Mouse (Mus musculus): Measurements from ENCODE around the gene Fscn2. TPM values are rescaled to one million over a fixed set of nuclear protein-coding genes. Genes with fewer than 3 reads are reported as not detected.

The Fscn2 gene
- polyA plus RNA-seq (2014; fragmentation: Illumina TruSeq; extraction: RNeasy Lipid Tissue Mini Kit (QIAGEN cat#74804); ENCODE audit: low read depth, low replicate concordance), result not detected

GRCm38 (mm10) chr11:120361295-120361694 is at the start of gene Fscn2:
TSS of gene Fscn2 (plus strand) at chr11:120361534.

GRCm38 (mm10) chr11:120347791-120348683 is 13.3 kb upstream of the Fscn2 start, which contains the start of gene Actg1:
TSS of gene Actg1 (minus strand) at chr11:120348542.

GRCm38 (mm10) chr11:120378611-120379540 is 17.5 kb downstream of the Fscn2 start, which contains the start of gene Faap100:
TSS of gene Faap100 (minus strand) at chr11:120378764.

Other genes with a start within 250 kb of the Fscn2 start
- 1.7 TPM for gene Slc38a10, start 210.2 kb upstream of the Fscn2 start, polyA plus RNA-seq (2014; fragmentation: Illumina TruSeq; extraction: RNeasy Lipid Tissue Mini Kit (QIAGEN cat#74804); ENCODE audit: low read depth, low replicate concordance)
- 1.1 TPM for gene Bahcc1, start 128.6 kb upstream of the Fscn2 start, polyA plus RNA-seq (2014; fragmentation: Illumina TruSeq; extraction: RNeasy Lipid Tissue Mini Kit (QIAGEN cat#74804); ENCODE audit: low read depth, low replicate concordance)
- gene Actg1, start 13.0 kb upstream of the Fscn2 start, polyA plus RNA-seq (2014; fragmentation: Illumina TruSeq; extraction: RNeasy Lipid Tissue Mini Kit (QIAGEN cat#74804); ENCODE audit: low read depth, low replicate concordance), result 656 TPM
- not detected for gene Faap100, start 17.2 kb downstream of the Fscn2 start, polyA plus RNA-seq (2014; fragmentation: Illumina TruSeq; extraction: RNeasy Lipid Tissue Mini Kit (QIAGEN cat#74804); ENCODE audit: low read depth, low replicate concordance)
- gene Nploc4, start 76.2 kb downstream of the Fscn2 start, polyA plus RNA-seq (2014; fragmentation: Illumina TruSeq; extraction: RNeasy Lipid Tissue Mini Kit (QIAGEN cat#74804); ENCODE audit: low read depth, low replicate concordance), result 13.1 TPM
- not detected for gene Tspan10, start 81.1 kb downstream of the Fscn2 start, polyA plus RNA-seq (2014; fragmentation: Illumina TruSeq; extraction: RNeasy Lipid Tissue Mini Kit (QIAGEN cat#74804); ENCODE audit: low read depth, low replicate concordance)
- not detected for gene Pde6g, start 92.0 kb downstream of the Fscn2 start, polyA plus RNA-seq (2014; fragmentation: Illumina TruSeq; extraction: RNeasy Lipid Tissue Mini Kit (QIAGEN cat#74804); ENCODE audit: low read depth, low replicate concordance)
- not detected for gene Oxld1, start 96.5 kb downstream of the Fscn2 start, polyA plus RNA-seq (2014; fragmentation: Illumina TruSeq; extraction: RNeasy Lipid Tissue Mini Kit (QIAGEN cat#74804); ENCODE audit: low read depth, low replicate concordance)
- gene Ccdc137, start 96.6 kb downstream of the Fscn2 start, polyA plus RNA-seq (2014; fragmentation: Illumina TruSeq; extraction: RNeasy Lipid Tissue Mini Kit (QIAGEN cat#74804); ENCODE audit: low read depth, low replicate concordance), result 12.8 TPM
- 9.9 TPM for gene Arl16, start 106.1 kb downstream of the Fscn2 start, polyA plus RNA-seq (2014; fragmentation: Illumina TruSeq; extraction: RNeasy Lipid Tissue Mini Kit (QIAGEN cat#74804); ENCODE audit: low read depth, low replicate concordance)
- gene Mrpl12, start 123.1 kb downstream of the Fscn2 start, polyA plus RNA-seq (2014; fragmentation: Illumina TruSeq; extraction: RNeasy Lipid Tissue Mini Kit (QIAGEN cat#74804); ENCODE audit: low read depth, low replicate concordance), result 6.1 TPM
- 2.5 TPM for gene Slc25a10, start 130.3 kb downstream of the Fscn2 start, polyA plus RNA-seq (2014; fragmentation: Illumina TruSeq; extraction: RNeasy Lipid Tissue Mini Kit (QIAGEN cat#74804); ENCODE audit: low read depth, low replicate concordance)
- gene Gcgr, start 169.2 kb downstream of the Fscn2 start, polyA plus RNA-seq (2014; fragmentation: Illumina TruSeq; extraction: RNeasy Lipid Tissue Mini Kit (QIAGEN cat#74804); ENCODE audit: low read depth, low replicate concordance), result 2.3 TPM
- 0.89 TPM for gene Mcrip1, start 188.2 kb downstream of the Fscn2 start, polyA plus RNA-seq (2014; fragmentation: Illumina TruSeq; extraction: RNeasy Lipid Tissue Mini Kit (QIAGEN cat#74804); ENCODE audit: low read depth, low replicate concordance)
- not detected for gene Ppp1r27, start 189.6 kb downstream of the Fscn2 start, polyA plus RNA-seq (2014; fragmentation: Illumina TruSeq; extraction: RNeasy Lipid Tissue Mini Kit (QIAGEN cat#74804); ENCODE audit: low read depth, low replicate concordance)
- 238 TPM for gene P4hb, start 211.7 kb downstream of the Fscn2 start, polyA plus RNA-seq (2014; fragmentation: Illumina TruSeq; extraction: RNeasy Lipid Tissue Mini Kit (QIAGEN cat#74804); ENCODE audit: low read depth, low replicate concordance)
- 20.6 TPM for gene Arhgdia, start 220.1 kb downstream of the Fscn2 start, polyA plus RNA-seq (2014; fragmentation: Illumina TruSeq; extraction: RNeasy Lipid Tissue Mini Kit (QIAGEN cat#74804); ENCODE audit: low read depth, low replicate concordance)
- gene Alyref, start 236.8 kb downstream of the Fscn2 start, polyA plus RNA-seq (2014; fragmentation: Illumina TruSeq; extraction: RNeasy Lipid Tissue Mini Kit (QIAGEN cat#74804); ENCODE audit: low read depth, low replicate concordance), result 11.9 TPM
- gene Anapc11, start 236.9 kb downstream of the Fscn2 start, polyA plus RNA-seq (2014; fragmentation: Illumina TruSeq; extraction: RNeasy Lipid Tissue Mini Kit (QIAGEN cat#74804); ENCODE audit: low read depth, low replicate concordance), result 7.1 TPM
- gene Npb, start 246.9 kb downstream of the Fscn2 start, polyA plus RNA-seq (2014; fragmentation: Illumina TruSeq; extraction: RNeasy Lipid Tissue Mini Kit (QIAGEN cat#74804); ENCODE audit: low read depth, low replicate concordance), result not detected

Data from kidney, adult 10 weeks (tissue).